Mouse (Mus musculus) adrenal gland, adult 2 months (tissue): Measurements from ENCODE around the gene Olfr800. TPM values are rescaled to one million over a fixed set of nuclear protein-coding genes. Genes with fewer than 3 reads are reported as not detected.

Source experiments
- DNase-seq: peaks from one replicate; pipeline ENCODE4 v3.0.0; 2021
- long read RNA-seq: library from polyadenylated mRNA; stranded (forward); transcript quantifications from one replicate; pipeline ENCODE4 v2.0.0, GENCODE M21; 2021
- polyA plus RNA-seq: library from polyadenylated mRNA; depleted of rRNA; stranded (reverse); fragments of >200 nt; gene quantifications from 2 replicates; pipeline ENCODE4 v1.2.3, GENCODE M21; 2012; rRNA removed
- total RNA-seq, 2 experiments: library from RNA; stranded (reverse); gene quantifications; 2 replicates each; pipeline ENCODE4 v1.2.3; 2021

The Olfr800 gene
- total RNA-seq: not detected
- polyA plus RNA-seq: not detected in 2 replicates
- long read RNA-seq: 0 reads

GRCm38 (mm10) chr10:129657394-129657793 is at the start of gene Olfr800:
Gene Olfr800 (plus strand): TSS chr10:129657694.
- DNase-seq: no peak

GRCm38 (mm10) chr10:129612470-129612869 is 45.0 kb upstream of the Olfr800 start, which contains the start of gene Olfr796:
Gene Olfr796 (minus strand): TSS chr10:129612570.
- DNase-seq: no peak

DNA sequence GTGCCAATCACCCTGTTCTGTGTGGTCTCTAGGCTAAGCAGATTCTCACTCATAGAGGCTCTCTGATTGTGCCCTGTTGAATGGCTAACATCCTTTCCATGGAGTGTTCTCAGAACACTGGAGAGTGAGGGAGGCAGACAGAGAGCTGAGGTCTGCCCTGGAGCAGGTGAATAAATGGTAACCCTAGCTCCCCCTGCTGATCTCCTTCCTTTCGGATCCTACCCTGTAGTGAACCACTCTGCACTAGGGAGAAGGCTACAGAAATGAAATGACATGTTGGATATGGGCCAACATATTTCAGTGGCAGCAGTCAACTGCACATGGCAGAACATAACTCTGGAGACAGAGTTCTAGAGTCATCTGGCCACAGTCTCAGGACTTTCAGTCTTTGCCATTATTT is 35.8 kb upstream of the Olfr800 start:
- DNase-seq: no peak

- no peak for DNase-seq
Observed at GRCm38 (mm10) chr10:129623251-129623650, 34.2 kb upstream of the Olfr800 start.

GRCm38 (mm10) chr10:129627834-129628233 is 29.7 kb upstream of the Olfr800 start, which contains the start of gene Olfr798:
Gene Olfr798 (minus strand): TSS chr10:129627934.
- no peak for DNase-seq

DNA sequence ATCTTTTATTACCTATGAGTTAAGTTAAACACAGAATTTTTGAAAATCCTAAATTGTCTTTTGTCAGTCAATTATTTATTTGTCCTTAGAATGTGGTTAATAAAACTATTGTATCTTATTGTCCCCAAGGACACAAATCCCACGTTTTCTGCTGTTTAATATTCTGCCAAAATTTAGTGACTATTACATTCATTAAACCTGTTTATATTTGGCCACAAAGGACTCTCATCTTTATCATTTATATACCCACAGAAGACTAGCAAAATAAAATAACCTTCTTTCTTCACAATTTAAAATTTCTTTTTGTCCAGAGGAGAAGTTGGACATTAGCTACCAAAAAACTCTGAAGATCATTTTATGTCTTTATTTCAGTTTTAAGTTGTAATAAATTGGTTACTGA is 20.3 kb upstream of the Olfr800 start, which contains the start of gene Olfr799:
Gene Olfr799, plus strand, starts transcription at position 301 of the 400 bp plus-strand sequence.
- no peak for DNase-seq

- no peak for DNase-seq
Observed at GRCm38 (mm10) chr10:129651763-129652162, 5.7 kb upstream of the Olfr800 start.

DNA sequence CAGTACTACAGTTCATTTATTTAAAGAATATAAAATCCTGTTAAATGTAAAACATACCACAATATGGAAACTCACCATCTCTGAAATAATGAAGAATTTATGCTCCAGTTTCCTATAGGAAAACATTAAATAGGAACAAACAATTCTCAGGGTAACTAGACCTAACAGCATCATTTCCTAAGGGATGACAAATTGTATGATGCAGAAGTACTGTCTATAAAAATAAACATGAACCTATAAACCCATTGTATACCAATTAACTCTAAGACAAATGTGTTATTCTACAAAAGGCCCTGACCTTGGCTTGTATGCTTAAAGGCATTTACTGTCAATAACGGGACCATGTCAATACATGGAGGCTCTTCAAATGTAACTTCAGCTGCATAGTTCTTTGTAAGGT is 16.3 kb downstream of the Olfr800 start, which contains the start of gene Olfr801:
Gene Olfr801, minus strand, starts transcription at position 101 of the 400 bp plus-strand sequence.
- no peak for DNase-seq

DNA sequence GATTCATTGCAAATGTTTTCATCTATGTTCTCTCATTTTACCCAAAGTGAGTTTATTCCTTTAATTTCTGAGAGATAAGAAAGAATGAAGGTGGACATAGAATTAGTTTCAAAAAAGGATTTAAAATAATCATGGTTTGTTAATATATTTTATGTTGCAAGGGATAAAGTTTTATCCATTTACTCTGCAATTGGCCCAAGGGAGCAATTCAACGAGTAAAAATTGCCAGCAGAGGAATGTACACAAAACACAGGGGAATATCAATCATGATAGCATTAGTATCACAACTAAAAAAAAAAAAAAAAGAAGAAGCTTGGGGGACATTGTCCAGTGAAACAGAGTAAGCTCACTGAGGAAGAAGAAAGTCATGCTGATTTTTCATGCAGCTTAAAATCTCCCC is 30.6 kb downstream of the Olfr800 start, which contains the start of gene Olfr802:
Gene Olfr802, minus strand, starts transcription at position 101 of the 400 bp plus-strand sequence.
- no peak for DNase-seq

GRCm38 (mm10) chr10:129694186-129694585 is 36.7 kb downstream of the Olfr800 start, which contains the start of gene Olfr803:
Gene Olfr803 (minus strand): TSS chr10:129694286.
- no peak for DNase-seq

- DNase-seq: no peak
Observed at GRCm38 (mm10) chr10:129702910-129703309, 45.4 kb downstream of the Olfr800 start, which contains the start of gene Olfr804. Gene Olfr804 (plus strand): TSS chr10:129703210.

Other genes with a start within 250 kb of the Olfr800 start
- gene Olfr786, start 230.4 kb upstream of the Olfr800 start, total RNA-seq: not detected
- gene Olfr786, start 230.4 kb upstream of the Olfr800 start, polyA plus RNA-seq: not detected in 2 replicates
- not detected for gene Olfr787, start 195.8 kb upstream of the Olfr800 start, total RNA-seq
- not detected in 2 replicates for gene Olfr787, start 195.8 kb upstream of the Olfr800 start, polyA plus RNA-seq
- not detected for gene Olfr788, start 186.7 kb upstream of the Olfr800 start, total RNA-seq
- gene Olfr788, start 186.7 kb upstream of the Olfr800 start, polyA plus RNA-seq: not detected in 2 replicates
- not detected for gene Olfr789, start 172.9 kb upstream of the Olfr800 start, total RNA-seq
- gene Olfr789, start 172.9 kb upstream of the Olfr800 start, polyA plus RNA-seq: not detected in 2 replicates
- not detected for gene Olfr790, start 159.2 kb upstream of the Olfr800 start, total RNA-seq
- gene Olfr790, start 159.2 kb upstream of the Olfr800 start, polyA plus RNA-seq: not detected in 2 replicates
- gene Olfr791, start 135.9 kb upstream of the Olfr800 start, total RNA-seq: not detected
- not detected in 2 replicates for gene Olfr791, start 135.9 kb upstream of the Olfr800 start, polyA plus RNA-seq
- not detected for gene Olfr792, start 118.5 kb upstream of the Olfr800 start, total RNA-seq
- not detected in 2 replicates for gene Olfr792, start 118.5 kb upstream of the Olfr800 start, polyA plus RNA-seq
- gene Olfr794, start 90.0 kb upstream of the Olfr800 start, total RNA-seq: not detected
- gene Olfr794, start 90.0 kb upstream of the Olfr800 start, polyA plus RNA-seq: not detected in 2 replicates
- not detected for gene Olfr796, start 45.1 kb upstream of the Olfr800 start, total RNA-seq
- gene Olfr796, start 45.1 kb upstream of the Olfr800 start, polyA plus RNA-seq: not detected in 2 replicates
- not detected for gene Olfr798, start 29.8 kb upstream of the Olfr800 start, total RNA-seq
- not detected in 2 replicates for gene Olfr798, start 29.8 kb upstream of the Olfr800 start, polyA plus RNA-seq
- gene Olfr799, start 20.2 kb upstream of the Olfr800 start, total RNA-seq: not detected
- gene Olfr799, start 20.2 kb upstream of the Olfr800 start, polyA plus RNA-seq: not detected in 2 replicates
- gene Olfr801, start 16.2 kb downstream of the Olfr800 start, total RNA-seq: not detected
- not detected in 2 replicates for gene Olfr801, start 16.2 kb downstream of the Olfr800 start, polyA plus RNA-seq
- gene Olfr802, start 30.5 kb downstream of the Olfr800 start, total RNA-seq: not detected
- not detected in 2 replicates for gene Olfr802, start 30.5 kb downstream of the Olfr800 start, polyA plus RNA-seq
- gene Olfr803, start 36.6 kb downstream of the Olfr800 start, total RNA-seq: not detected
- not detected in 2 replicates for gene Olfr803, start 36.6 kb downstream of the Olfr800 start, polyA plus RNA-seq
- not detected for gene Olfr804, start 45.5 kb downstream of the Olfr800 start, total RNA-seq
- not detected in 2 replicates for gene Olfr804, start 45.5 kb downstream of the Olfr800 start, polyA plus RNA-seq
- not detected for gene Olfr805, start 71.7 kb downstream of the Olfr800 start, total RNA-seq
- gene Olfr805, start 71.7 kb downstream of the Olfr800 start, polyA plus RNA-seq: not detected in 2 replicates
- gene Olfr806, start 84.2 kb downstream of the Olfr800 start, total RNA-seq: not detected
- gene Olfr806, start 84.2 kb downstream of the Olfr800 start, polyA plus RNA-seq: not detected in 2 replicates
- gene Olfr807, start 100.1 kb downstream of the Olfr800 start, total RNA-seq: not detected
- not detected in 2 replicates for gene Olfr807, start 100.1 kb downstream of the Olfr800 start, polyA plus RNA-seq
- gene Olfr808, start 107.8 kb downstream of the Olfr800 start, total RNA-seq: not detected
- gene Olfr808, start 107.8 kb downstream of the Olfr800 start, polyA plus RNA-seq: not detected in 2 replicates
- gene Olfr809, start 116.9 kb downstream of the Olfr800 start, total RNA-seq: not detected
- gene Olfr809, start 116.9 kb downstream of the Olfr800 start, polyA plus RNA-seq: not detected in 2 replicates
- not detected for gene Olfr810, start 137.2 kb downstream of the Olfr800 start, total RNA-seq
- gene Olfr810, start 137.2 kb downstream of the Olfr800 start, polyA plus RNA-seq: not detected in 2 replicates
- gene Olfr811, start 146.7 kb downstream of the Olfr800 start, total RNA-seq: not detected
- gene Olfr811, start 146.7 kb downstream of the Olfr800 start, polyA plus RNA-seq: not detected in 2 replicates
- gene Olfr812, start 188.4 kb downstream of the Olfr800 start, total RNA-seq: not detected
- not detected in 2 replicates for gene Olfr812, start 188.4 kb downstream of the Olfr800 start, polyA plus RNA-seq
- not detected for gene Olfr813, start 197.7 kb downstream of the Olfr800 start, total RNA-seq
- gene Olfr813, start 197.7 kb downstream of the Olfr800 start, polyA plus RNA-seq: not detected in 2 replicates
- gene Olfr814, start 222.2 kb downstream of the Olfr800 start, total RNA-seq: not detected
- gene Olfr814, start 222.2 kb downstream of the Olfr800 start, polyA plus RNA-seq: not detected in 2 replicates
- not detected for gene Olfr815, start 248.2 kb downstream of the Olfr800 start, total RNA-seq
- gene Olfr815, start 248.2 kb downstream of the Olfr800 start, polyA plus RNA-seq: not detected in 2 replicates